ENCODE assay signal across 33 mouse cellular contexts in genomic region chr17:87097576-87097975, GRCm38 (mm10).
"Had no signal": no experiment of that assay in that cellular context is flagged by ENCODE, and none has a peak within 500 bp of the region (broad histone marks: within the 10 kb centered on the region; RNA-seq: fewer than 3 reads in every experiment).

No protein-coding gene starts in this region.

- H3K9ac ChIP-seq: limb, embryonic 12.5 days; limb, embryonic 13.5 days; limb, embryonic 15.5 days; liver, embryonic 12.5 days; liver, embryonic 13.5 days; liver, embryonic 14.5 days; liver, embryonic 15.5 days; liver, postnatal 0 days; lung, embryonic 14.5 days; lung, embryonic 15.5 days; midbrain, embryonic 12.5 days; midbrain, embryonic 13.5 days; midbrain, embryonic 15.5 days; neural tube, embryonic 12.5 days; neural tube, embryonic 13.5 days had no signal

- ATAC-seq: liver, embryonic 12.5 days; liver, postnatal 0 days; lung, postnatal 0 days; midbrain, embryonic 13.5 days; midbrain, embryonic 15.5 days; midbrain, embryonic 16.5 days had no signal

- H3K27ac ChIP-seq: limb, embryonic 10.5 days; limb, embryonic 12.5 days; limb, embryonic 13.5 days; limb, embryonic 15.5 days; liver, embryonic 12.5 days; liver, embryonic 13.5 days; liver, embryonic 14.5 days; liver, embryonic 15.5 days; lung, embryonic 15.5 days; macrophage; midbrain, embryonic 10.5 days; midbrain, embryonic 12.5 days; midbrain, embryonic 13.5 days; midbrain, embryonic 15.5 days; neural tube, embryonic 12.5 days; neural tube, embryonic 13.5 days had no signal

- H3K9me3 ChIP-seq: limb, embryonic 10.5 days; limb, embryonic 12.5 days; limb, embryonic 13.5 days; limb, embryonic 15.5 days; liver, embryonic 12.5 days; liver, embryonic 13.5 days; liver, embryonic 15.5 days; lung, embryonic 15.5 days; megakaryocyte, embryonic 14.5 days; midbrain, embryonic 10.5 days; midbrain, embryonic 12.5 days; midbrain, embryonic 13.5 days; midbrain, embryonic 15.5 days; neural tube, embryonic 12.5 days; neural tube, embryonic 13.5 days had no signal

- H3K4me2 ChIP-seq: limb, embryonic 12.5 days; limb, embryonic 13.5 days; limb, embryonic 15.5 days; liver, embryonic 11.5 days; liver, embryonic 12.5 days; liver, embryonic 13.5 days; liver, embryonic 15.5 days; lung, embryonic 14.5 days; lung, embryonic 15.5 days; midbrain, embryonic 11.5 days; midbrain, embryonic 12.5 days; midbrain, embryonic 13.5 days; midbrain, embryonic 15.5 days; neural tube, embryonic 12.5 days; neural tube, embryonic 13.5 days had no signal

- H3K4me1 ChIP-seq: midbrain, embryonic 10.5 days; midbrain, embryonic 12.5 days; midbrain, embryonic 13.5 days; midbrain, embryonic 15.5 days; neural tube, embryonic 12.5 days; neural tube, embryonic 13.5 days had no signal

- H3K4me3 ChIP-seq: limb, embryonic 10.5 days; limb, embryonic 12.5 days; limb, embryonic 13.5 days; limb, embryonic 15.5 days; liver, embryonic 12.5 days; liver, embryonic 13.5 days; liver, embryonic 15.5 days; lung, embryonic 15.5 days; megakaryocyte, embryonic 14.5 days; midbrain, embryonic 10.5 days; midbrain, embryonic 12.5 days; midbrain, embryonic 13.5 days; midbrain, embryonic 15.5 days; myocyte; neural tube, embryonic 12.5 days; neural tube, embryonic 13.5 days had no signal

- DNase-seq: left cerebral cortex, postnatal 4 days; liver; liver, embryonic 13.5 days; liver, postnatal 0 days; lung, adult 18-20 months; lung, adult 2 months; lung, embryonic 14.5 days; lung, postnatal 10 days; lung, postnatal 14 days; lung, postnatal 36 days; lung, postnatal 4 days; midbrain, embryonic 14.5 days had no signal

- H3K36me3 ChIP-seq: limb, embryonic 10.5 days; limb, embryonic 12.5 days; limb, embryonic 13.5 days; limb, embryonic 15.5 days; liver, embryonic 12.5 days; liver, embryonic 13.5 days; liver, embryonic 15.5 days; lung, embryonic 15.5 days; midbrain, embryonic 10.5 days; midbrain, embryonic 12.5 days; midbrain, embryonic 13.5 days; midbrain, embryonic 15.5 days; neural tube, embryonic 12.5 days; neural tube, embryonic 13.5 days had no signal

- H3K27me3 ChIP-seq: limb, embryonic 15.5 days; liver, embryonic 12.5 days; liver, embryonic 13.5 days; liver, embryonic 15.5 days; lung, embryonic 15.5 days; midbrain, embryonic 12.5 days; midbrain, embryonic 13.5 days; midbrain, embryonic 15.5 days; neural tube, embryonic 12.5 days; neural tube, embryonic 13.5 days had no signal
